Comparison of ENCODE assay signal across 11 mouse cellular contexts in the genomic region with DNA sequence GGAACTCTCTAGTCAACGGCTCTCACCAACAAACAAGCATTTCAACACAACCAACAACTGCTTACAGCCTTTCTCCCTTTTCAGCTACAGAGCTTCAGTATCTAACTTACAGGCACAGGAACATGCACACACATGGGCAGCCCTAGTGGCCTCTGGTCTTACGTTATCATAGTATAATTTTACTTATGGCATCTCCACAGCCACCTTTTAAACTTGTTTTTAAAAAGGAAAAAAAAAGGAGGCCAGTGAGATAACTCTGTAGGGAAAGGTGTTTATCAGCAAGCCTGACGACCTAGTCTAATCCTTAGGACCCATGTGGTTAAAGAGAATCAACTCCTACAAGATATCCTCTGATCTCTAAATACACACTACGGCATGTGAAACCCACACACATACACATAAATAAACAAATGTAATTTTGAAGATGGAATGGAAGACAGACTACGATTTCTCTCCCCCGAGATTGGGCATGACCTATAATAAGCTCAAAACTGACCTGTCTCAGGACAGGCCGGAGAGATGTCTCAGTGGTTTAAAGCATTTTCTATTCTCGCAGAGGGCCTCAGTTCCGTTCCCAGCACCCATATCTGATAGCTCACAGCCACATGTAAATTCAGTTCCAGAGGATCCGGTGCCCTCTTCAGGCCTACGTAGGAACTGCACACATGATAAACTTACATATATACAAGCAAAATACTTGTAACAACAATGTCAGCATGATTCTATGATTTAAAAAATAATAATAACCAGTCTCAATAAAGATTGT. TPM values are rescaled to one million over a fixed set of nuclear protein-coding genes. Genes with fewer than 3 reads are reported as not detected.
DNase-seq lines count a peak whose midpoint lies in the region; ATAC-seq and TF ChIP-seq lines count a peak whose summit lies in the region.
"Had no signal": no experiment of that assay in that cellular context is flagged by ENCODE, and none has a peak within 500 bp of the region (broad histone marks: within the 10 kb centered on the region; RNA-seq: fewer than 3 reads in every experiment).

No protein-coding gene starts in this region.

- peak; percentile 56 for TF ChIP-seq CTCF in Patski (IDR thresholded peaks at IDR 0.05)
- TF ChIP-seq CTCF in stomach, postnatal 0 days (IDR thresholded peaks at IDR 0.05; ENCODE audit: low read depth): peak; percentile 47

- no peaks in the 10 kb centered on the region for H3K36me3 ChIP-seq in intestine, embryonic 16.5 days (ENCODE audit: control insufficient read depth, insufficient read depth, low read length)
- H3K36me3 ChIP-seq in stomach, postnatal 0 days (ENCODE audit: control insufficient read depth, insufficient read depth, low read length): no peaks in the 10 kb centered on the region
- H3K36me3 ChIP-seq: hindbrain, embryonic 13.5 days had no signal

- peak; percentile 53 for DNase-seq in spleen, adult 12 weeks (ENCODE audit: low spot score)
- no peak for DNase-seq in spleen, adult 18-20 months
- DNase-seq in Patski (ENCODE audit: low read depth, low spot score): no peak
- DNase-seq in stomach, postnatal 0 days (ENCODE audit: low spot score): no peak
- DNase-seq in retina, postnatal 1 day: no peak
- no peak for DNase-seq in embryo, embryonic 11 days
- DNase-seq: adrenal gland, postnatal 25 days; lung, adult 18-20 months had no signal

- no peak overlapping the region for H3K9ac ChIP-seq in intestine, embryonic 16.5 days (ENCODE audit: low read depth, low read length)
- no peak overlapping the region for H3K9ac ChIP-seq in stomach, postnatal 0 days (ENCODE audit: low read length)
- H3K9ac ChIP-seq: hindbrain, embryonic 13.5 days had no signal

- no peaks in the 10 kb centered on the region for H3K9me3 ChIP-seq in intestine, embryonic 16.5 days (ENCODE audit: control insufficient read depth, low read length)
- H3K9me3 ChIP-seq in stomach, postnatal 0 days (ENCODE audit: control insufficient read depth, low read length): no peaks in the 10 kb centered on the region
- H3K9me3 ChIP-seq: hindbrain, embryonic 13.5 days had no signal

- H3K4me2 ChIP-seq in intestine, embryonic 16.5 days (ENCODE audit: low read depth, low read length): no peak overlapping the region
- H3K4me2 ChIP-seq in stomach, postnatal 0 days (replicated peaks; ENCODE audit: low read depth): no peak overlapping the region
- H3K4me2 ChIP-seq: hindbrain, embryonic 13.5 days had no signal

- in situ Hi-C loops in Patski (cut with MboI; ENCODE audit: low pct_unique_long_range_greater_than_20kb): no loop called here

- no peak for ATAC-seq in Patski
- peak; percentile 34; the same call in 1 of the 2 replicates for ATAC-seq in intestine, embryonic 16.5 days
- no peak for ATAC-seq in stomach, postnatal 0 days (ENCODE audit: low FRiP score, low TSS enrichment)
- ATAC-seq: forebrain, embryonic 14.5 days had no signal

- peaks cover 18% of the 10 kb centered on the region for H3K4me1 ChIP-seq in intestine, embryonic 16.5 days (ENCODE audit: control insufficient read depth, insufficient read depth, low read length)
- H3K4me1 ChIP-seq in stomach, postnatal 0 days (replicated peaks; ENCODE audit: control insufficient read depth, insufficient read depth): peaks cover 2% of the 10 kb centered on the region; the same call in 1 of the 2 replicates

- no peak for TF ChIP-seq EP300 in stomach, postnatal 0 days (optimal IDR thresholded peaks at IDR 0.05)

- H3K27ac ChIP-seq in intestine, embryonic 16.5 days (ENCODE audit: low read length): no peak overlapping the region
- no peak overlapping the region for H3K27ac ChIP-seq in stomach, postnatal 0 days (replicated peaks)
- H3K27ac ChIP-seq: hindbrain, embryonic 13.5 days had no signal

- H3K27me3 ChIP-seq in Patski: no peaks in the 10 kb centered on the region
- H3K27me3 ChIP-seq in intestine, embryonic 16.5 days (replicated peaks; ENCODE audit: control insufficient read depth, insufficient read depth, low read length): no peaks in the 10 kb centered on the region
- no peaks in the 10 kb centered on the region for H3K27me3 ChIP-seq in stomach, postnatal 0 days (ENCODE audit: control insufficient read depth, insufficient read depth, low read length)
- H3K27me3 ChIP-seq: hindbrain, embryonic 13.5 days had no signal

- no peak overlapping the region for H3K4me3 ChIP-seq in intestine, embryonic 16.5 days (ENCODE audit: low read length)
- no peak overlapping the region for H3K4me3 ChIP-seq in stomach, postnatal 0 days (ENCODE audit: low read depth, low read length)
- H3K4me3 ChIP-seq: hindbrain, embryonic 13.5 days had no signal

- POLR2A ChIA-PET in Patski (lab: Charles Lee): interaction anchor here (0.7 kb wide), 1 partner anchor 11 kb away, joined by 4 read pairs; no protein-coding TSS in a partner anchor

- CTCF ChIA-PET in Patski (lab: Charles Lee): no interaction called here

- WGBS in intestine, embryonic 16.5 days: 89% methylated on average over 11 of the region's 11 CpGs
- WGBS in stomach, postnatal 0 days: 91% methylated on average over 11 of the region's 11 CpGs

RNA-seq across cellular contexts. Expression of a gene that starts 27.7 kb away (rescaled TPM):
- polyA plus RNA-seq in Patski (2021): 85.0 TPM
- polyA plus RNA-seq in intestine, embryonic 16.5 days (2015; fragmentation: Nextera tagmentation; extraction: Ambion mirVana): 63.6 and 70.2 TPM in 2 replicates
- polyA plus RNA-seq in stomach, postnatal 0 days (2015; fragmentation: Nextera tagmentation; extraction: Ambion mirVana): 61.5 and 63.0 TPM in 2 replicates

RNA-seq across cellular contexts. Expression of a gene that starts 56.1 kb away (rescaled TPM):
- polyA plus RNA-seq in Patski (2021): 97.9 TPM
- polyA plus RNA-seq in intestine, embryonic 16.5 days (2015; fragmentation: Nextera tagmentation; extraction: Ambion mirVana): 216 and 246 TPM in 2 replicates
- 190 and 193 TPM in 2 replicates for polyA plus RNA-seq in stomach, postnatal 0 days (2015; fragmentation: Nextera tagmentation; extraction: Ambion mirVana)
